Mouse (Mus musculus) ES-E14 (cell line): ENCODE measurements around the gene Shroom4. TPM values are rescaled to one million over a fixed set of nuclear protein-coding genes. Genes with fewer than 3 reads are reported as not detected.

ENCODE experiments used
- DNase-seq: peaks from one replicate; pipeline ENCODE4 v3.0.0-alpha.2; 2013; ENCODE audit warnings: low read depth, low spot score
- H3K27ac ChIP-seq: 2 replicates; pipeline ENCODE4 v1.5.1; 2012; ENCODE audit warnings: low read depth, mild to moderate bottlenecking, low read length, moderate library complexity, mixed read lengths; ENCODE audit not compliant: poor library complexity, insufficient read depth, severe bottlenecking
- H3K36me3 ChIP-seq: 2 replicates; pipeline ENCODE4 v1.6.1; 2012; ENCODE audit warnings: mild to moderate bottlenecking, low read length, moderate library complexity, mixed read lengths; ENCODE audit not compliant: control insufficient read depth, poor library complexity, insufficient read depth, severe bottlenecking
- H3K4me1 ChIP-seq, 2 experiments: fragments of 150-350 bp in 1 of 2; sonication (generic) in 1 of 2; 2 replicates each; pipeline ENCODE4 v1.6.1; 2012; ENCODE audit warnings: low read length in 2 of 2, mild to moderate bottlenecking in 1 of 2, mixed read lengths in 1 of 2; ENCODE audit not compliant: control insufficient read depth in 2 of 2, insufficient read depth in 2 of 2, poor library complexity in 1 of 2
- H3K4me3 ChIP-seq, 2 experiments: fragments of 150-350 bp in 1 of 2; sonication (generic) in 1 of 2; 2 replicates each; pipeline ENCODE4 v1.5.1; 2012; ENCODE audit warnings: low read length in 2 of 2, low read depth in 1 of 2, mild to moderate bottlenecking in 1 of 2, mixed read lengths in 1 of 2; ENCODE audit not compliant: insufficient read depth in 1 of 2, poor library complexity in 1 of 2, severe bottlenecking in 1 of 2
- H3K9ac ChIP-seq: 2 replicates; pipeline ENCODE4 v1.6.1; 2012; ENCODE audit warnings: low read depth, mild to moderate bottlenecking, low read length, mixed read lengths; ENCODE audit not compliant: poor library complexity, insufficient read depth, severe bottlenecking
- H3K9me3 ChIP-seq: fragments of 150-350 bp; sonication (generic); 2 replicates; pipeline ENCODE4 v1.6.1; 2012; ENCODE audit warnings: low read depth, mild to moderate bottlenecking, low read length; ENCODE audit not compliant: control insufficient read depth, insufficient read depth
- CHD2 ChIP-seq: IDR thresholded peaks from 2 replicates; pipeline ENCODE4 v1.6.1; 2014; ENCODE audit warnings: mild to moderate bottlenecking, low read depth, low read length, inconsistent platforms
- HCFC1 ChIP-seq: IDR thresholded peaks from 2 replicates; pipeline ENCODE4 v1.6.1; 2012; ENCODE audit warnings: low read length, inconsistent platforms, borderline replicate concordance; ENCODE audit not compliant: insufficient read depth
- MAFK ChIP-seq: IDR thresholded peaks from 2 replicates; pipeline ENCODE4 v1.6.1; 2014; ENCODE audit warnings: mild to moderate bottlenecking, low read depth, low read length, inconsistent platforms; ENCODE audit not compliant: insufficient read depth
- ZC3H11A ChIP-seq: IDR thresholded peaks from 2 replicates; pipeline ENCODE4 v1.6.1; 2012; ENCODE audit warnings: low read depth, mild to moderate bottlenecking, inconsistent platforms, low read length, borderline replicate concordance
- ZNF384 ChIP-seq: IDR thresholded peaks from 2 replicates; pipeline ENCODE4 v1.6.1; 2012; ENCODE audit warnings: low read depth, low read length, inconsistent platforms
- in situ Hi-C, 2 experiments: fragments of 600-800 bp; cut with MboI; formaldehyde crosslinking; loops; one replicate each; pipeline ENCODE4 v1.15.1; 2025; ENCODE audit warnings: low sequenced_read_pairs in 2 of 2, inconsistent platforms in 1 of 2; ENCODE audit not compliant: unreplicated experiment in 2 of 2
- total RNA-seq: library from RNA; depleted of rRNA; stranded (reverse); fragments of 300-350 nt; gene quantifications from 2 replicates; pipeline ENCODE4 v1.2.3, GENCODE M21; 2012

The Shroom4 gene
- total RNA-seq, 1 experiment, result 12.7 TPM

- TF ChIP-seq HCFC1 (no peak), ZC3H11A (no peak), CHD2 (no peak), ZNF384 (no peak), MAFK (no peak)
- Histone ChIP-seq H3K36me3 (no peaks in the 10 kb centered on the region), H3K9ac (no peak overlapping the region), H3K4me3 (no peak overlapping the region), H3K9me3 (no peaks in the 10 kb centered on the region), H3K27ac (no peak overlapping the region), H3K4me1 (no peaks in the 10 kb centered on the region)
- DNase-seq, result no peak
- in situ Hi-C loops, result no loop called here
Observed at GRCm38 (mm10) chrX:6496374-6496773, 96.7 kb downstream of the Shroom4 start.

GRCm38 (mm10) chrX:6501850-6502249 is 102.2 kb downstream of the Shroom4 start:
- in situ Hi-C loops, result no loop called here

GRCm38 (mm10) chrX:6517217-6517616 is 117.6 kb downstream of the Shroom4 start:
- no peak overlapping the region for H3K4me3 ChIP-seq
- no peak for TF ChIP-seq MAFK
- no peak for TF ChIP-seq ZNF384
- TF ChIP-seq HCFC1, result no peak
- H3K27ac ChIP-seq, result no peak overlapping the region
- no peaks in the 10 kb centered on the region for H3K36me3 ChIP-seq
- in situ Hi-C loops, result no loop called here
- H3K9me3 ChIP-seq, result no peaks in the 10 kb centered on the region
- no peak overlapping the region for H3K9ac ChIP-seq
- no peaks in the 10 kb centered on the region for H3K4me1 ChIP-seq
- no peak for DNase-seq

More at GRCm38 (mm10) chrX:6501850-6502249, 102.2 kb downstream of the Shroom4 start:
- H3K36me3 ChIP-seq, result no peaks in the 10 kb centered on the region
- no peak for TF ChIP-seq ZC3H11A
- TF ChIP-seq HCFC1, result no peak
- TF ChIP-seq CHD2, result no peak
- no peaks in the 10 kb centered on the region for H3K9me3 ChIP-seq
- H3K9ac ChIP-seq, result no peak overlapping the region
- no peak overlapping the region for H3K27ac ChIP-seq
- no peaks in the 10 kb centered on the region for H3K4me1 ChIP-seq
- DNase-seq, result no peak
- no peak overlapping the region for H3K4me3 ChIP-seq

GRCm38 (mm10) chrX:6518421-6518820 is 118.8 kb downstream of the Shroom4 start:
- Histone ChIP-seq H3K27ac (no peak overlapping the region), H3K9ac (no peak overlapping the region), H3K36me3 (no peaks in the 10 kb centered on the region), H3K4me1 (no peaks in the 10 kb centered on the region), H3K4me3 (no peak overlapping the region), H3K9me3 (no peaks in the 10 kb centered on the region)
- TF ChIP-seq ZNF384 (no peak), CHD2 (no peak), HCFC1 (no peak), ZC3H11A (no peak), MAFK (no peak)
- in situ Hi-C loops, result no loop called here
- no peak for DNase-seq

GRCm38 (mm10) chrX:6522935-6523334 is 123.3 kb downstream of the Shroom4 start:
- DNase-seq, result peak; percentile 13
- H3K4me3 ChIP-seq, result no peak overlapping the region
- H3K9me3 ChIP-seq, result no peaks in the 10 kb centered on the region
- H3K27ac ChIP-seq, result no peak overlapping the region
- H3K4me1 ChIP-seq, result no peaks in the 10 kb centered on the region
- H3K36me3 ChIP-seq, result no peaks in the 10 kb centered on the region
- in situ Hi-C loops, result loop anchor here in 1 of 2 experiments (10.0 kb wide), 1 partner anchor 258 kb away; no protein-coding TSS in a partner anchor
- TF ChIP-seq ZNF384, result no peak
- TF ChIP-seq CHD2, result no peak
- no peak for TF ChIP-seq HCFC1
- TF ChIP-seq ZC3H11A, result no peak
- TF ChIP-seq MAFK, result no peak
- H3K9ac ChIP-seq, result no peak overlapping the region
